Mouse (Mus musculus) gastrocnemius, postnatal 36 days (tissue): ENCODE measurements around the gene Etv1. TPM values are rescaled to one million over a fixed set of nuclear protein-coding genes. Genes with fewer than 3 reads are reported as not detected.

Source experiments
- DNase-seq, 2 experiments: peaks; one replicate each; pipeline ENCODE4 v3.0.0; 2022
- intact Hi-C: fragments of 180-260 bp; cut with DNase I; formaldehyde crosslinking; loops from one replicate; pipeline ENCODE4 v1.15.1; 2025
- long read RNA-seq, 2 experiments: library from polyadenylated mRNA; stranded (forward); transcript quantifications; one replicate each; pipeline ENCODE4 v2.0.0; 2021
- total RNA-seq, 2 experiments: library from RNA; stranded (reverse); gene quantifications; 2 replicates each; pipeline ENCODE4 v1.2.3; 2021

Etv1 gene
- 1 to 10 TPM; 6.1 to 6.6 TPM for total RNA-seq
- long read RNA-seq, experiment 1 = 0 reads
- long read RNA-seq, experiment 2 = 0 reads

DNA sequence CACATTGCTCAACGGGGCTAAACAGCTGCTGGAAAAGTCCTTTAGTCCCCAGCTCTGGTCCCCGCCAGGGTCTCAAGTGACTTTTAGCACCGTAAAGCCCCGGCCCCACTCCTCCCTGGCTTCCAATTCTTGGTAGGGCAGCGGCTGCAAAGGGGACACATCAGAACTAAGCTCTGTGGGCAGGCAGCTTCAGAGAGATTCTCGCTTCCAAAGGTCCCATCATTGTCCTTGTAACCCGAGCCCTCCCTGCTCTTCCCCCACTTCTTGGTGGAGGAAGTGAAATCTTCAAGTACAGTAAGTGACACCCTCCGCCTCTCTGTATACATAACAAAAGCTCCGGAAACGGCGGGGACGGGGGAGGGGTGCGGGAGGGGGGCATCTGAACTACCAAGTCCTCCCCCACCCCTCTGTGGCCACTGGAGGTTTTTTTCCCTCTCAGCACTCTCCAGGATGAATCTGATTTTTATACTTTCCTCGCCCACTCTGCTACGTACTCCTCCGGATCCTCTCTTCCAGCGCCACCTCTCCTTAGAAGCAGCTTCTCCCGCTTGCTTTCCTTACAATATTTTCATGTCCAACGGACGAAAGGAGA lies at the start of gene Etv1:
Gene Etv1, plus strand, starts transcription at position 195 of the 592 bp plus-strand sequence.
- intact Hi-C loops = no loop called here
- peak; percentile 5 to 35 for DNase-seq

- DNase-seq = no peak
- intact Hi-C loops = no loop called here
These were observed 49.5 kb upstream of the Etv1 start for GRCm38 (mm10) chr12:38729661-38730060.

DNA sequence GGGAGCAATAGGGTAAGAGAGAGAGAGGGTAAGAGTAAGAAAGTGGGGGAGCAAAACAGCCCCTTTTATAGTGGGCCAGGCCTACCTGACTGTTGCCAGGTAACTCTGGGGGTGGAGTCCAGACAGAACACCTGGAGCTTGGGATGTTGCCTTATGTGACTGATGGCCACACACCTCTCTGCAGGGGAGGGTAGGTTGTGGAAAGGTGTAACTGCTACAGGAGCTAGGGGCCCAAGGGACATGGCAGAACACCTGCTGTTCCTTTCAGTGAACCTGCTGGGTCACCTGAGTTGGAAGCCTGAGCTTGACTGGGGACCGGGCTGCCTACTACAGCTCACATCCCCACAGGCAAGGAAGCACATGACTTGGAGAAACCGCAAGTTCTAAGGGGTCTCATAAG lies 48.4 kb upstream of the Etv1 start:
- no peak for DNase-seq
- intact Hi-C loops = no loop called here

- DNase-seq = no peak
- intact Hi-C loops = no loop called here
These were observed 19.9 kb upstream of the Etv1 start for GRCm38 (mm10) chr12:38759322-38759721.

- no peak for DNase-seq
- intact Hi-C loops = no loop called here
These were observed 1.9 kb upstream of the Etv1 start for GRCm38 (mm10) chr12:38777316-38777715.

GRCm38 (mm10) chr12:38777957-38778298 lies 1.3 kb upstream of the Etv1 start:
- no peak for DNase-seq
- intact Hi-C loops = no loop called here

DNA sequence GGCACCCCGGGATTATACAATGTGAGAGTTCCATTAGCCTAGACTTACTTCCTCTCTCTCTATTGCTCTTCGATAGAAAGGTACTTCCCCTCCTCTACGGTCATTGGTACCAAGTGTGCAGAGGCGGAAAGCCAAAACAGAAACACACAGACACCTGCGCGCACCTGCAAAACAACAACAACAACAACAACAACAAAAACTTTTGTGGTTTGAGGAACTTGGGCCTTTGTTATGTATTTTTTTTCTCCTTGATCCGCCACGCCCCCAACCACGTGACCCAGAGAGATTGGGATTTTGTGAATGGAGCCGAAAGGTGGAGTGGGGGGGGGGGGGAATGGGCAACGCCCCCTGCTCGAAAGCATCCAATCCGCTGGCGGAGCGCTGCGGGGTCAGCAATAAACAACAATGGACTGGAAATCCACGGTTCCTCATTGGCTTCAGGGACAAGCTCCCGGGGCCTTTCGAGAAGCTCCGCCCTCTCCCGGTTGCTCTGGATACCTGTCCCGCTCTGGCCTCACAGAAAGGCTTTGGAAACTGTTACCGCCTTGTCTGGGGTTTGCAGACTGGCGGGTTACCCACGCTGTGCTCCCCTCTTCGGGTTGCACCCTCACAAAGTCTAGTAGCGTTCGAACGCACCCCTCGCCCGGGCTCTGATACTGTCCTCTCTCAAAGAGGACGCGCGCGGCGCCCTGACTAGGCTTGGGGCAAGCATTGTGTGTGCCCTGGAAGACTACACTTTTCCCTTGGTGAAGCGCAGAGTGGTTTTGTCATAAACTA lies 693 bp upstream of the Etv1 start:
- DNase-seq = peak; percentile 68 to 70
- intact Hi-C loops = no loop called here

- intact Hi-C loops = no loop called here
These were observed 1.1 kb downstream of the Etv1 start for GRCm38 (mm10) chr12:38780006-38780954.

DNA sequence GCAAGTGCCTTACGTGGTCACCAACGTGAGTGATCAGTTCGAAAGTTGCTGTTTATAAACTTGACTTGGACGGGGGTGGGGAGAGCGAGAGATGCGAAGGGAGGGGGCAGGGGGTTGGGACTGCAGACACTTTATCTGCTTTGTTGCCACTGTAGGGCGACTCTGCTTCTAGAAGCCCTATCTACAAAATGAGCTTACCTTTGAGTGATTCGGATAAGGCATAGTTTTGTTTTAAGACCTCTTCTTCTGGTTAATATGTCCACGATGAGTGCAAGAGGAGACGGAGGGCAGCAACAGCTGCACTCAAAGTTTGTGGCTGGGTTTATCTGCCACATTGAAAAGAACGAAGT lies 1.8 kb downstream of the Etv1 start:
- no peak for DNase-seq
- intact Hi-C loops = no loop called here

More at GRCm38 (mm10) chr12:38780006-38780954, 1.1 kb downstream of the Etv1 start:
- peak; percentile 31 to 57 for DNase-seq

DNA sequence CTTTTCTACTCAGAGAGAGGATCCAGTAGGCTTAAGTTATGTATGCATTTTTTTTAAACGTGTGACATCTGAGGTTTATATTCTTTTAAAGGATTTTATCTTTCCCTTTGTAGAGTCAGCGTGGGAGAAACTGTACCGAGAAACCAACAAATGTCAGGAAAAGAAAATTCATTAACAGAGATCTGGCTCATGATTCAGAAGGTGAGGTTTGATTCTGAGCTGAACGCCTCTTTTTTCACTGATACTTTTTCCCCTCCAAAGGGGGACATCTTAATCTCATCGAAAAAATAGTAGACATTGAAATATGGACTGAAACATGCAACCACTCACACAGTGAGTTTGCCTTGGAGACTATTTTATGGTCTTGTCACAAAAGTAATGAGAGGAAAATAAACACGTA lies 2.5 kb downstream of the Etv1 start:
- intact Hi-C loops = no loop called here
- DNase-seq = no peak

GRCm38 (mm10) chr12:38783291-38783690 lies 4.1 kb downstream of the Etv1 start:
- no peak for DNase-seq
- intact Hi-C loops = no loop called here

DNA sequence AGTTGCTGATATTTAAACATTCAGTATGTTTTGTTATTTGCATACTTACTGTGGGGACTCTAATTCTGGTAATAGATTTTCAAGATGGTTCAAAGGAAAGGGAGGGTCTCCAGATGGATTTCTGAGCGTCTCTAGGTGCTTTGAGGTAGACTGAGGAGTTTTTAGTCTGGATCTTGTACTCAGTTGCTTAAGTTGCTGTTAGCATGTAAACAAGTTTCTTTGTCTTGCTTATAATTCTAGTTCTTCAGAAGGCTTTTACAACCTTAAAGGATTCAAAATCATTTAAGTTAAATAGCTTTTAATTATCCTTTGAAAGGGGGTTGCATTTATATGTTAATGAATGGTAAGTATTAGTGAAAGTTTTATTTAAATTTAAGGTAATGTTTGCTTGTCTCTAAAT lies 5.0 kb downstream of the Etv1 start:
- intact Hi-C loops = no loop called here

GRCm38 (mm10) chr12:38786571-38786970 lies 7.4 kb downstream of the Etv1 start:
- intact Hi-C loops = no loop called here
- no peak for DNase-seq

More for the DNA sequence above, 5.0 kb downstream of the Etv1 start:
- DNase-seq = no peak

DNA sequence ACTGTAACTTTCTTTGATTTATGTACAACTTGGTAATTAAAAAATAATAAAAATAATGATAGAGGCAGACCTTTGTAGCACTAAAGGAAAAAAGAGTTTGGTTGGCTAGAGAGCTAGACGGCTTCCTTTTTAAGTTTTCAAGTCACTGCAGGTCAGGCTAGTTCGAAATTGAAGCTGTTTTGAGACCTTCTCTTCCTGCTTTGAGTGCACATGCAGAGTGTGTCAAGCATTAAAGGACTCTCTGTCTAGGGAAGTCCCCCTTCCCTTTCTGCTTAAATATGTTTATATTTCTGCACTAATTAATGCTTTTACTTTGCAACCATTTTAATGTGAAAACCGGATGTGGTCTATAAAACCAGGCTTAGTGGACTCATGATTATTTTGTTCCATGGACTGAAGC lies 8.5 kb downstream of the Etv1 start:
- intact Hi-C loops = no loop called here
- no peak for DNase-seq

- intact Hi-C loops = no loop called here
These were observed 9.4 kb downstream of the Etv1 start for GRCm38 (mm10) chr12:38788621-38789020.

GRCm38 (mm10) chr12:38789789-38790355 lies 10.7 kb downstream of the Etv1 start:
- DNase-seq = no peak
- intact Hi-C loops = no loop called here

More at GRCm38 (mm10) chr12:38788621-38789020, 9.4 kb downstream of the Etv1 start:
- peak; percentile 4 to 21 for DNase-seq

DNA sequence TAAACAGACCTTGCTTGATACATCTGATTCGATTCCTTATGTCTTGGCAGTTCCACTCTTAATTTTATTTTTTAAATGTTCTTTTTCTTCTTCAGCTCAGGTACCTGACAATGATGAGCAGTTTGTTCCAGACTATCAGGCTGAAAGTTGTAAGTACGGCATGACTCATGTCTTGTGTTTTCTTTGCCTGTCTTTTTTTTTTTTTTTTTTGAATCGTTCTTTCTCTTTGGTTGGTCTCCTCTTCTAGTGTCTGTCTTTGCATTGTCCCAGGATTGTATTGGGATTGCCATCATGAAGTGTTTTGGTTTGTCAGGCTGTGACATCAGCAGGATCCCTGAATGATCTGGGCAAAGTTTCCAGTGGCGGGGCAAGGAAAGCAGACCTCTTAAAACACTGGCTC lies 13.9 kb downstream of the Etv1 start:
- DNase-seq = no peak
- intact Hi-C loops = no loop called here

GRCm38 (mm10) chr12:38793697-38794096 lies 14.5 kb downstream of the Etv1 start:
- DNase-seq = no peak
- intact Hi-C loops = no loop called here

DNA sequence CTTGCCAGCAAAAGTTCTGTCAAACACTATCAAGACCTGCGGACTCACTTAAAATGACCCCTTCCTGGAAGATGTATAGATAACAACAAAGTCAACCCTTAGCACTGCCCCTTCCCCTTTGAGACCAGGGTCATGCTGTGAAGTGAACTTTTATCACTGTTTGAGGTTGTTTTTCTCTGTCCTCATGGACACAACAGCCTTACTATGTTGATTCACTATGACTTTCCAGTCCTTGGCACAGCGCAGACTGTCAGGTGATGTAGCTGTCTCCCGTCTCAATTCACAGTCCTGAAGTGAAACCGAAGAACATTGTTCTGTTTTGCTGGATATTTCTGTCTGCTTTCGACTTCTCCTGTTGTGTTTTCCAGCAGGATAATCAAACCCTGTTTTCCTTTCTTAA lies 27.9 kb downstream of the Etv1 start:
- intact Hi-C loops = no loop called here
- DNase-seq = no peak

DNA sequence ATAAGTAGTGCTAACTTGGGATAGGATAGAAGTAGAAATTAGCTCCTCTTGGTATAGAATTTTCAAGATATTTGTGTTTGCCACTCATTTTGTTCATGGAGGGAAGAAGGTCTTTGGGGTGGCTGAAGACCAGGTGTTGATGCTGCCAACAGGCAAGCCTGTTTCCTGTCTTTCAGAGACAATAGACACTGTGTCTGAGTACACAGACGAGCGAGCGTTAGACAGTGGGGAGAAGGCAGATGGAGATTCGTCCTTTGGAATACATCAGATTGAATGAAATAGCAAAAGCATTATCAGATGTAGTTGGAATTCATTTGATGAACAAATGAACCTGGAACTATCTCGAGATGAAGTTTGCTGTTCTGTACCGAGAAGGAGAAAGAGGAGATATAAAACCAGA lies 33.2 kb downstream of the Etv1 start:
- intact Hi-C loops = no loop called here
- no peak for DNase-seq
